Mouse (Mus musculus) thymus, adult 2 months (tissue): ENCODE measurements around the gene Ptprd.

ENCODE experiments used
- CTCF ChIP-seq: fragments of 200-500 bp; IDR thresholded peaks from 2 replicates; pipeline ENCODE4 v1.5.1; 2012; ENCODE audit warnings: mild to moderate bottlenecking, control low read depth, low read length, moderate library complexity, borderline replicate concordance; ENCODE audit not compliant: control insufficient read depth, poor library complexity, insufficient read depth; ENCODE audit errors: extremely low read depth
- POLR2A ChIP-seq: fragments of 200-500 bp; IDR thresholded peaks from 2 replicates; pipeline ENCODE4 v1.6.1; 2012; ENCODE audit warnings: mild to moderate bottlenecking, low read length, control low read depth, moderate library complexity; ENCODE audit not compliant: control insufficient read depth, poor library complexity, insufficient read depth; ENCODE audit errors: extremely low read depth

DNA sequence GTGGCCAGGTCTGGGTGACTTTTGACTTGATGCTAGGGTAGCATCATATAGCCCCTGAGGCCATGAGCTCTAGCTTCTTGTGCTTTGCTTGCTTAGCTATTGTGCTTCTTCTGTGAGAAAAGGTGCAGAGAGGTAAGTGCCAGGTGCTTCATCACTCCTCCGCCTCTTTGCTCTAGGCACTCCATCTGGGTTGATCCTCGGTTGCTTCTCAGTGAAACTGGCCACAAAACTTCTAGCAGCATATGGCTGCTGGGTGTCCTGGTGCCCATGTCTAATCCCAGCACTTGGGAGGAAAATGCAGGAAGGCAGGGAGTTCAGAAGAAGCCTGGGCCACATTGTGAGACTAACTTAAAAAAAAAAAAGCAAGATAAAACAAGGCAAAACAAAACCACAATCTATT lies 1895.8 kb downstream of the Ptprd start:
- TF ChIP-seq CTCF (no peak), POLR2A (no peak)
